Mouse (Mus musculus) gastrocnemius, postnatal 36 days (tissue): ENCODE measurements around the gene Cnep1r1. TPM values are rescaled to one million over a fixed set of nuclear protein-coding genes. Genes with fewer than 3 reads are reported as not detected.

Experiments
- DNase-seq, 2 experiments: peaks; one replicate each; pipeline ENCODE4 v3.0.0; 2022
- intact Hi-C: fragments of 180-260 bp; cut with DNase I; formaldehyde crosslinking; loops from one replicate; pipeline ENCODE4 v1.15.1; 2025
- long read RNA-seq, 2 experiments: library from polyadenylated mRNA; stranded (forward); transcript quantifications; one replicate each; pipeline ENCODE4 v2.0.0; 2021
- total RNA-seq, 2 experiments: library from RNA; stranded (reverse); gene quantifications; 2 replicates each; pipeline ENCODE4 v1.2.3; 2021

Gene Cnep1r1
- total RNA-seq: 10 to 100 TPM; 28.3 to 31.7 TPM
- long read RNA-seq, experiment 1, transcript Cnep1r1-201 (6 exons, 1,731 nt): major isoform, 14 of 25 reads
- long read RNA-seq, experiment 1, partial matches to known transcripts: 4 of 25 reads
- long read RNA-seq, experiment 1, other reads (novel, unspliced or antisense): 4 of 25 reads
- long read RNA-seq, experiment 2, transcript Cnep1r1-204 (5 exons, 1,643 nt): minor isoform, 6 of 32 reads
- long read RNA-seq, experiment 2, transcript Cnep1r1-201 (6 exons, 1,731 nt): major isoform, 22 of 32 reads
- long read RNA-seq, experiment 2, partial matches to known transcripts: 2 of 32 reads
- long read RNA-seq, experiment 2, other reads (novel, unspliced or antisense): 2 of 32 reads

GRCm38 (mm10) chr8:88118456-88119036 lies at the start of gene Cnep1r1:
Gene Cnep1r1 (plus strand): TSS chr8:88118769.
- DNase-seq: peak; percentile 71 to 81
- intact Hi-C loops: no loop called here

- intact Hi-C loops: no loop called here
- no peak for DNase-seq
These were observed 36.4 kb upstream of the Cnep1r1 start for GRCm38 (mm10) chr8:88082183-88082582.

- intact Hi-C loops: no loop called here
- DNase-seq: no peak
These were observed 30.6 kb upstream of the Cnep1r1 start for GRCm38 (mm10) chr8:88088006-88088405.

- intact Hi-C loops: no loop called here
- no peak for DNase-seq
These were observed 26.9 kb upstream of the Cnep1r1 start for GRCm38 (mm10) chr8:88091661-88092060.

- intact Hi-C loops: no loop called here
- no peak for DNase-seq
These were observed 25.2 kb upstream of the Cnep1r1 start for GRCm38 (mm10) chr8:88093367-88093766.

- intact Hi-C loops: no loop called here
- DNase-seq: no peak
These were observed 19.7 kb upstream of the Cnep1r1 start for GRCm38 (mm10) chr8:88098856-88099255.

GRCm38 (mm10) chr8:88099526-88099925 lies 19.0 kb upstream of the Cnep1r1 start:
- intact Hi-C loops: no loop called here
- peak in 1 of 2 experiments; percentile 12 for DNase-seq

- intact Hi-C loops: no loop called here
- DNase-seq: no peak
These were observed 9.3 kb upstream of the Cnep1r1 start for GRCm38 (mm10) chr8:88109241-88109640.

GRCm38 (mm10) chr8:88119076-88119475 lies 507 bp downstream of the Cnep1r1 start:
- DNase-seq: no peak
- intact Hi-C loops: no loop called here

- DNase-seq: no peak
- intact Hi-C loops: no loop called here
These were observed 6.3 kb downstream of the Cnep1r1 start for GRCm38 (mm10) chr8:88124850-88125249.

GRCm38 (mm10) chr8:88129397-88129796 lies 10.8 kb downstream of the Cnep1r1 start:
- intact Hi-C loops: no loop called here
- DNase-seq: no peak

GRCm38 (mm10) chr8:88130754-88131317 lies 12.3 kb downstream of the Cnep1r1 start:
- DNase-seq: no peak
- intact Hi-C loops: no loop called here

GRCm38 (mm10) chr8:88137748-88138484 lies 19.3 kb downstream of the Cnep1r1 start, which contains the start of gene Heatr3:
Gene Heatr3 (plus strand): TSS chr8:88137855.
- intact Hi-C loops: no loop called here
- peak; percentile 94 to 99 for DNase-seq

GRCm38 (mm10) chr8:88139256-88139655 lies 20.7 kb downstream of the Cnep1r1 start:
- DNase-seq: no peak
- intact Hi-C loops: no loop called here

- intact Hi-C loops: loop anchor here (10.0 kb wide), 1 partner anchor 213 kb away; no protein-coding TSS in a partner anchor
- DNase-seq: no peak
These were observed 23.1 kb downstream of the Cnep1r1 start for GRCm38 (mm10) chr8:88141629-88142028.

GRCm38 (mm10) chr8:88144041-88144440 lies 25.5 kb downstream of the Cnep1r1 start:
- no peak for DNase-seq
- intact Hi-C loops: loop anchor here (10.0 kb wide), 1 partner anchor 211 kb away; no protein-coding TSS in a partner anchor

GRCm38 (mm10) chr8:88150910-88151371 lies 32.4 kb downstream of the Cnep1r1 start:
- no peak for DNase-seq
- intact Hi-C loops: no loop called here

- intact Hi-C loops: loop anchor here (5.0 kb wide), 1 partner anchor 82 kb away; no protein-coding TSS in a partner anchor
- DNase-seq: no peak
These were observed 41.8 kb downstream of the Cnep1r1 start for GRCm38 (mm10) chr8:88160237-88160995.

- intact Hi-C loops: loop anchor here (5.0 kb wide), 1 partner anchor 81 kb away; no protein-coding TSS in a partner anchor
- peak; percentile 46 to 53 for DNase-seq
These were observed 42.9 kb downstream of the Cnep1r1 start for GRCm38 (mm10) chr8:88161439-88161838.

GRCm38 (mm10) chr8:88175264-88175663 lies 56.7 kb downstream of the Cnep1r1 start:
- no peak for DNase-seq
- intact Hi-C loops: no loop called here
